Mouse (Mus musculus): ENCODE data around the gene B9d2.

The B9d2 gene

DNA sequence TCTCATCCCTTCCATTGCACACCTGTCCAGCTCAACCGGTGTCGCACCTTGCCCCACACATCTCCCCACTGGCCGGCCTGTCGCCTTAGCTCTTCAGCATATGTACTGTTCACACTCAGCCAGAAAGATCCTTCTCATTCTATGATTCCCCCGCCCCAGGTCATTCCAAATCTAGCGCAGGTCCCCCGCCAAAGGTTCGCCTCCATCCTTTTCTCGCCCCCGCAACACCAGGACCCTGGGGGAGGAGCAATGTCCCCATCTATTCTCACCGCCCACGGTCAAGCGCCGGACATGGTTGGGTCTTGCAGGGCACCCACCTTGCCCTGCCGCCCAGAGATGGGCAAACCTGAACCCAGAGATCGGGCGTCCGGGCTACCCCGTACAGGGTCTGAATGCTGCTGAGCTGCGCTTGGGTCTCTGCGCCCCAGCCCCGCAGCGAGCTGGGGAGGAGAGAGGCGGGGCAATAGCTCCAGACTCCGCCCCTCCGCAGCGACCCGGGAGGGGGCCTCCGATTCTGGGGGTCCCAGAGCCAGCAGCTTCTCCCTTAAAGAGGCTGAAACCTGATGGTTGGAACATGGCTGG is 5.8 kb upstream of the B9d2 start, which contains the start of gene Tmem91:
Tmem91 (minus strand) TSS at position 448 of the 582 bp plus-strand sequence.
- DNase-seq = peak; percentile 62 to 70

DNA sequence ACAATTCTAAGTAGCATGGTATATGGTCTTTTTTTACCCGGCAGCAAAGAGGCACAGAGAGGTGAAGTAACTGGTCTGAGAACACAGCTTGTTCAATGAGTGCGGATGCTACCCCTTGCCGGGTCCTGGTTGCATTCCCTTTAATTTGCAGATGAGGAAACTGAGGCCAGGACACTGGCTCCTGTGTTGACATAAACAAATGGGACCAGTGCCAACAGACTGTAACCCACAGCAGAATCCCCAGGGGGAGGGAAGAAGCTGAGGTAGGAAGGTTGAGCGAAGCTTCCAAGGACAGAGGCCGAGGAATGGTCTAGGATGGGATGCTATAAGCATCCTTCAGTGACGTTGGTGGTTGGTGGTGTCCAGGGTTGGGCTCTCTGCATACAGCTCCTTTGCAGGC is 5.2 kb upstream of the B9d2 start:
- DNase-seq = peak; percentile 35 to 51

DNA sequence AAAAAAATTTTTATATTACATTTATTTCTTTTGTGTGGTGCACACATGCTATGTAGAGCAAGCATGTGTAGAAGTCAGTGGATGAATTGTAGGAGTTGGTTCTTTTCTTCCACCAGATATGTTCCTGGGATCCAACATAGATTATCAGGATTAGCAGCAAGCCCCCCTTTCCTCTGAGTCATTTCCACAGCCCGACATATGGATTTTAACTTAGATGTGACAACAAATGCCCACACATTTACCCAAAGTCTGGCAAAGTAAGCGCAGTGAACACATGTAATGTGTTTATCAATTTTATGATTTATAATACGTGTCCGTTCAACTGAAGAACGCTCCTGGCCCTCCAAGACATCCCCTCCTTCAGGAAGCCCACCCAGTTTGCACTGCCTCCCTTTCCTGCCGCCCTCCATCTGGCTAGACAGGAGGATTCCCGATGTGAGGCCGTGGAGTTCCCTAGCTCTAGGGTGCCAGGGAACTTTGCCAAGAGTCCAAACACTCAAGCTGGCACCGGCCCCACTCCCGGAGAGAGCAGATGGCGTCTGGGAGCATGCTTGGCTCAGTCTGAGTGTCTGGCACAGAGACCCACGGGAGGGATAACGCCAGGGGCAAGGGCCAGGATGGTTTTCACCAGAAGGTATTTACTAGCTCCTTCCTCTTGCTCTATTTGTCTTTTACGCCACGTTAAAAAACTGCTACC is 4.3 kb upstream of the B9d2 start:
- peak; percentile 100 for DNase-seq

DNA sequence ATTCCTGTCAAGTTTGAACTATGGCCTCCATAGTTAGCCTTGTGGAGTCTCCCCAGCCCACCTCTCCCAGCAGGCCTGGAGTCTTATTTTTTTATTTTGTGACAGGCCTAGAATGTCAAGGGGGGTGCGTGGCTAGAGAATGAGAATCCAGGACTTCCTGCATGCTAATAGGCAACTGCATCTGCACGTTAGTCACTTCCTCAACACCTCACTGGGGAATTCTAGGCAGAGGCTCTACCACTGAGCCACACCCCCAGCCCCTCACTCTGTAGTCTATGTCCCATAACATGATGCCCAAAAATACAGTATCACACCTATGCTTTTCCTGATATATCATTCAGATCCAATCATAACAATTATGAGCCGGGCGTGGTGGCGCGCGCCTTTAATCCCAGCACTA is 3.6 kb upstream of the B9d2 start:
- DNase-seq = no peak

DNA sequence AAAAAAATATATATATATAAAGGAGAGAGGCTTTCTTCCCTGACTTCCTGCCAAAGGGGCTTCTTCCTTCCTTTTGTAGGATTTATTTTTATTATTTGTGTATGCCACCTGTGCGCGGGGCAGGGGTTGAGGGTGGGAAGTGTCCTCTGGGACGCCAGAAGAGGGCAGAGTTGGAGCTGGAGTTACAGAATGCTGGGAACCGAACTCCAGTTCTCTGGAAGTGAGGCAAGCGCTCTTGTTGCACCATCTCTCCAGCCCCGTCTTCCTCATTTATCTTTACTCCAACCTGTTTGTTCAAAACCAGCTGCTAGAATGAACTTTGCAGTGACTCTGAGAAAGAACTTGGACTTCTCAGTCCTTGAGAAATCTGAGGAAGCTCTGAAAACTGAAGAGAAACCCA is 609 bp upstream of the B9d2 start:
- peak in 1 of 2 experiments; percentile 45 for DNase-seq

DNA sequence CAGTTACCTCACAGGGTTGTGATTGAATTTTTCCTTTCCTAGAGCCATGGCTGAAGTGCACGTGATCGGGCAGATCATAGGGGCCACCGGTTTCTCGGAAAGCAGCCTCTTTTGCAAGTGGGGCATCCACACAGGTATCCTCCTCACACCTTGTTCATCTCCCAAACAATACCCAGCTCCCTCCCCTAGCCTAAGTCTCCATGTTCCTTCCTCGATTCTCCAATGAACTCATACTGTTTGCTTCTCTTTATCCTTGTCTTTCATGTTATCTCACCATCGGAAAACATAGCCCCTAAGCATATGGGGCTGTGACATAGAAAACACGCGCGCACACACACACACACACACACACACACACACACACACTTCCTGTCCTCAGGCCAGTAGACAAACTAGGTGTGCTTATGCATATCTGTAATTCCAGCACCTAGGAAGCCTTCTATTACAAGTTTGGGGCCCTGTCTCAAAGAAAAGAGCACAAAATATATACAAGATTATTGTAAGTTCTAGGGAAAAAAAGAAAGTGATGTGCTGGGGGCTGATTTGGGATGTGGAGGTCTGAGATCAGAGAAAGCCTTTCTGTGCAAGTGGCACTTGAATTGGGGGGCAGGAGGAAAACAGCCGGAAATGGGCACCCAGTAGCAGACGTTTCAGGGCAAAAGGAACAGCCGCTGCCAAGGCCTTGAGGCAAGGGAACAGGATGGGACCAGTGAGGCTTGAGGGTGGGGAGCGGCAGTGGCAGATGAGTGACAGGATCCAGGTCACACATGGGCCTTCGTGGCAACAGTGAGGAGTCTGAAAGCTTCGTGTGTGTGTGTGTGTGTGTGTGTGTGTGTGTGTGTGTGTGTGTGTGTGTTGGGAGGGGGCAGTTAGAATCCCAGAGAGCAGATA is 1.0 kb downstream of the B9d2 start:
- DNase-seq = peak; percentile 54 to 55

DNA sequence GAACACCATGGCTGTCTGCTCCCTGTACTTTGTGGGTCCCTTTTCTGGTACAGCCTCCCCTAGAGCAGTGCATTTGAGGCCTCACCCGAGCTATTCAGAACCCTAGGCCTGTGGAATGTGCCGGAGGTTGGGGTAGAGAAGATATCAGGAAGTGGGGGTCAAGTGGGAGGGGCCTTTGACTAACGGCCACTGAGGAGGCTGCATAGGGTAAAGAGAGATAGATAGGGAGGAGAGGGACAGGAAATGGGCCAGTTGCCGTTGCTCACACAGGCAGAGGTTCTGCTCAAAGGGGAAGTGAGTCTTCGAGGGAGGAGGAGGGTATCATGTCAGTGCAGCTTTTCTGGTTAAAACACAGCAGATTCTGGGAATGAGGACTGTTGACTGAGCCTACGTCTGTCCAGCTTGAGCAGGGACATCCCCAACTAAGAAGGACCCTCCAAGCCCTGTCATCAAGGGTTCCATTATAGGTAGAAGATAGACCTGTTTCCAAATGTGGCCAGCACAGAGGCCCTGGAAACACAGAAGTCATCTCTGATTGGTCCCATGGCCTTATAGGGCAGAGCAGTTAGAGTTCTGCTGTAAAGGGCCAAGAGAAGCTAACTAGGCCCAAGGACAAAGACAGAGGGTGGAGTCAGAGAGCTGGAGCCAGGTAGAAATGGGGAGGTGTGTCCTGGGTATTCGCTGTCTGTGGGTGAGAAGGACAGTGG is 3.0 kb downstream of the B9d2 start:
- DNase-seq = no peak

DNA sequence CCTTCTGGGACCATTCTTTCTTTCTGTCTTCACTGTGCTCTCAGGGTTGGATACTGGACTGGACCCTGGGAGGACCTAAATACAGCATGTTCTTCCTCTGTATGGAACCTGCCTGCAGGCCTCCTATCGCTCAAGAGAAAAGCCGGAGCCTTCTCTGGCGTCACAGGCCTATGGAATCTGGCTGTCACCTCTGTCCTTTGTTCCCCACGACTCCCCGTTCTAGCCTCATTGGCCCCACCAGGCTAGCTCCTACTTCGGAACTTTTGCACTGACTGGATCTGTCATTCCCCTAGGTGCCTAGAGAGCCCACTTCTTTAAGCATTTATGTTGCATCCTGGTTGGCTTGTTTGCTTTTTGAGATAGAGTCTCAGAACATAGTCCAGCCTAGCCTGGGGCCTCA is 4.1 kb downstream of the B9d2 start:
- DNase-seq = no peak

DNA sequence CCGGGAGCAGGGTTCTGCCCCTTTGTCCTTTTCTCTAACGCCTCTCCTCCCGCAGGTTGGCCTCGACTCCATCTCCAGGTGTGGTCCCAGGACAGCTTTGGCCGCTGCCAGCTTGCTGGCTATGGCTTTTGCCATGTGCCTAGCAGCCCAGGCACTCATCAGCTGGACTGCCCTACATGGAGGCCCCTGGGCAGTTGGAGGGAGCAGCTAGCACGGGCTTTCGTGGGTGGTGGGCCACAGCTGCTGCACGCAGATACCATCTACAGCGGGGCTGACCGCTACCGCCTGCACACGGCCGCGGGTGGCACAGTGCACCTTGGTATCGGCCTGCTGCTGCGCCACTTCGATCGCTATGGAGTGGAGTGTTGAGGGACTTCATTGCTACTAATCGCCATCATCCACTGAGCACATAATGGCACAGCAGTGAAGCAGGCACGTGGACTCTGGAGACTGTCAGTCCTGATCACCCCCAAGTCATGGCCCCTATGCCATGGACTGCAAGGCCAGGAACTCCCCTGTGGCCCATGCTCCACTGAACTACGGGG is 5.4 kb downstream of the B9d2 start:
- no peak for DNase-seq

DNA sequence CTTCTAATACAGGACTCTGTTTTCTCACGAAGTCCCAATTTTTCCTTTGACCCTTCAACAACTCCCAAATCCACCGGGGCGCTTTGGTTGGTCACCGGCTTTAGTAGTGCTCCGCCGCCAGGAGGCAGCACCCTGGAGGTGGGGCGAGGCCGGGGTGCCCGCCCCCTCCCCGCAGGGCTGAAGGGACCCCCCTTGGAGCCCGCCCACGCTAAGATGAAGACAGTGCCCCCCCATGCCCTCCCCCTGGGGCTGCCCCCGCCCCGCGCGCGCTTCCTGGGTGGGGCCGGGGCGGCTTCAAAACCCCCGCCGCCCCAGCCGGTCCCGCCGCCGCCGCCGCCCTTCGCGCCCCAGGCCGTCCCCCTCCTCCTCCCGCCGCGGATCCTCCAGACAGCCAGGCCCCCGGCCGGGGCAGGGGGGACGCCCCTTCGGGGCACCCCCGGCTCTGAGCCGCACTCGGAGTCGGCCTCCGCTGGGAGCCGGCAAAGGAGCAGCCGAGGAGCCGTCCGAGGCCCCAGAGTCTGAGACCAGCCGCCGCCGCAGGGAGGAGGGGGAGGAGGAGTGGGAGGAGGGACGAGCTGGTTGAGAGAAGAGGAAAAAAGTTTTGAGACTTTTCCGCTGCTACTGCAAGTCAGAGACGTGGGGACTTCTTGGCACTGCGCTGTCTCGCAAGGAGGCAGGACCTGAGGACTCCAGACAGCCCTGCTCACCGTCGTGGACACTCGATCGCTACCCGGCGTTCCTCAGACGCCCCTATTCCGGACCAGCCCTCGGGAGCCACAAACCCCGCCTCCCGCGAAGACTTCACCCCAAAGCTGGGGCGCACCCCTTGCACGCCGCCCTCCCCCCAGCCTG is 6.3 kb downstream of the B9d2 start, which contains the start of gene Tgfb1:
Tgfb1 (plus strand) TSS at position 323 of the 852 bp plus-strand sequence.
- peak; percentile 61 to 69 for DNase-seq

DNA sequence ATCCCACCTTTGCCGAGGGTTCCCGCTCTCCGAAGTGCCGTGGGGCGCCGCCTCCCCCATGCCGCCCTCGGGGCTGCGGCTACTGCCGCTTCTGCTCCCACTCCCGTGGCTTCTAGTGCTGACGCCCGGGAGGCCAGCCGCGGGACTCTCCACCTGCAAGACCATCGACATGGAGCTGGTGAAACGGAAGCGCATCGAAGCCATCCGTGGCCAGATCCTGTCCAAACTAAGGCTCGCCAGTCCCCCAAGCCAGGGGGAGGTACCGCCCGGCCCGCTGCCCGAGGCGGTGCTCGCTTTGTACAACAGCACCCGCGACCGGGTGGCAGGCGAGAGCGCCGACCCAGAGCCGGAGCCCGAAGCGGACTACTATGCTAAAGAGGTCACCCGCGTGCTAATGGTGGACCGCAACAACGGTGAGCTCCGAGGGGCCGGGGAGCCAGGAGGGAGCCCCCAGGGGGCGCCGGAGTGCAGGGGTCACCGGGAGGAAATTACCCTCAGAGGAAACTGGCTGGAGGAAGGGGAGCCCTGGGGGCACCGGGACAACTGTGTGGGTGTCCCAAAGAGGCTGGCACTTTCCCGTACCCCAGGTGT is 7.3 kb downstream of the B9d2 start:
- peak; percentile 62 to 66 for DNase-seq

DNA sequence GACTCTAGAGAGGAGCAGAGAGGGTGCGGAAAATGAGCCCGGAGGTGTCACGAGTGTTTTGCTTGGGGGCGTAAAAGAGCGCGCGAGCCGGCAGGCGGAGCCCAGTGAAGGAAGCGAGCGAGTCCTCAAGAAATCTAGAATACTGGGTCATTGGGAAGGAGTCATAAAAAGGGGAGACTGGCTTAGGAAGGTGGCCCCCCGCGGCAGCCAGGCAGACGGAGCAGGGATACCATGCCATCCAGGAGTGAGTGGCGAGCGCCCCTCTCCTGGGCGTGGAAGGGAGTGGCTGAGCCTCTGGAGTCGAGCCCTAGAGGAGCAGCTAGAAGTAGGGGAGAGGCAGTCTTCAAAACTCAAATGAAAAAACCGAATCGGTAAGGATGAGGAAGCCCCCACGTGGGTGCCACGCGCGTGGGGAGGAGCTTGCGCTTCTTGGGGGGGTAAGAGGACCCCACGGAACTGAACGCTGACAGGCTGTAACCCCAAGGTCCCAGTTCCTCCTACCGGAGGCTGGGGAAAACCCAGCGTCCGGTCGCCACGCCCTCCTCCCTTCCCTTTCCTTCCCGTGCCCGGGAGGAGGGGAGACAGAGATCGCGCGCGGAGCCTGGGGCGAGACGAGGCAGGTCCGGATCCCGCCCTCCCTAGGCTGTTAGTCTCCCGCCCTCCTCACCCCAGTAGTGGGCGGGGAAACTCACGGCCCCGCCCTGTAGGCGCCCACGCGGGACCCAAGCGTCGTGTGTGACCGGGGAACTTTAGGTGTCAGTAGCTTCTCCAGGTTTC is 8.4 kb downstream of the B9d2 start:
- DNase-seq = peak; percentile 60 to 65

DNA sequence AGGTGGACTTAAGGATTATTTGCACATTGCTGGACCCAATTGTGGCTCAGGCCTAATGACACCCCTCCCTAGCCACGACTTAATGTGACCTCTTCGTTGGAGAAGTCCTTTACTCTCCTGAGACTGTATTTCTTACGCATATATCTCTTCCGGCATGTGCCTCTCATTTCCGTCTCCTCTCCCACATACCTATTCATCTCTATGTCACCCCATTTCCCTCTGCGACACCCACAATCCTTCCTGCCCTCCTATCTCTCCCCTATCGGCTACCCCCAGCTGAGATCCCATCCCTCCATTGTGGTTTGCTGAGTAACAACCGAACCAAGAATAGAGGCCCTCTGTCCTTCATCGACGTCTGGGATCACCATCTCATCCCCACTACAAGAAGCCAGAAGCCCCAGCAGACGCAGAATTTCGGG is 9.0 kb downstream of the B9d2 start:
- no peak for DNase-seq

DNA sequence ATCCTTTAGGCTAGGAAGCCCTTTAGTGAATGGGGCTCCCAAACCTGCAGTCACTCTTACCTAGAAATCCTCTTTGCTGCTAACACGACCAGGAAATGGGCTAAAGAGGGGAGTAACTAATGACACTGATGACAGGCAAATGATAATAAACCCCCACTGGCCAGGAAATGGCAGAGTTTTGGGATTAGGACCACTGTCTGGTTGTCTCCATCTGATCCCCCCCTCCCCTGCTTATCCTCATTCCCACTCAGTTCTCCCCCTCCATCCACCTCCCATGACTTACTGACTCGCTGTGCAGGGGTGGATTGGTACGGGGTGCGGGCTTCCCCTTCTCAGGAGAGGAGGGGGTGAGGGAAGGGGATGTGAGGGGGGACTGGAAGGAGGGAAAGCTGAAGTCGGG is 9.5 kb downstream of the B9d2 start:
- no peak for DNase-seq

DNA sequence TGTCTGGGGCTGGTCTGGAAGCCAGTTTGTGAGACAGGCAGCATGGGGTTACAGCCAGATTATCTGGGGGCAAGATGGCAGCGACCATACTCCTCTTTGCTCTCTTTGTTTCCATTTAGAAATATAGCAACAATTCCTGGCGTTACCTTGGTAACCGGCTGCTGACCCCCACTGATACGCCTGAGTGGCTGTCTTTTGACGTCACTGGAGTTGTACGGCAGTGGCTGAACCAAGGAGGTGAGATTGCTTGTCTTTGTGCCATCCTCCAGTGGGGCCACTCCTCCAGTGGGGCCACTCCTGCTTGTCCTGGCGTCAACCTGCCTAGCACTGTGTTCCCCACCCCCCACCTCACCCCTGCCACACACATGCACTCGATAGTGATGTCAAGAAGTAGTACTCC is 13.5 kb downstream of the B9d2 start:
- DNase-seq = no peak

DNA sequence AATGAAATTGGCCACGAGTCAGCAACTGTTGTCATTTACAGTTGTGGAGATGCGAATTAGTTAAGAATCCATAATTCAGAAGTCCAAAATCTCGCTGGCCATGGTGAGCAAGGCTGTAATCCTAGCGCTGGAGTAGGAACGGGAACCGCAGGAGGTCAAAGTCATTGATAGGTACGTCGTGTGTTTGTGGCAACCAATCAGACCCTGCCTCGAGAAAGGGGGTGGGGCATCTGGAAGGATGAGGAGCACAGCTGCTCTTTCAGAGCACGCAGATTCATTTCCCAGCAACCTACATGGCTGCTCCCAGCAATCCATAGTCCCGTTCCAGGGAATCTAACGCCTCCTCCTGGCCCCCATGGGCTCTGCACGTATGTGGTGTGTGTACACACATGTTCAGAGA is 19.3 kb downstream of the B9d2 start:
- no peak for DNase-seq

DNA sequence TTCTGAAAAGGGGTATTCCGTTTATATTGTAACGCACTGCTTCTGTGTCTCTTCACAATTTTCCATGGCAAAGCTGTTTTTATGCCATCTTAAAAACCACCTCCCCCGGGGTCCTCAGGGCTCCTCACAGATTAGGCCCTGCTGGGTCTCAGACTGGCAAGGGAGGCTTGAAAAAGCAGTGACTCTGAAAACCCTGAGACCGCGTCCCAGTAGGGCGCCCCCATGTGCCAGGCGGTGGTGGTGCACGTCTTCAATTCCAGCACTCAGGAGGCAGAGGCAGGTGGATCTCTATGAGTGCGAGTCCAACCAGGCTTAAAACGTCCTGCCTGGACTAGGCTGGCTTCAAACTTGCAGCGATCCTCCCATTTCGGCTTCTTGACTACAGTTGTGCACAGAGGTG is 20.2 kb downstream of the B9d2 start:
- DNase-seq = no peak

DNA sequence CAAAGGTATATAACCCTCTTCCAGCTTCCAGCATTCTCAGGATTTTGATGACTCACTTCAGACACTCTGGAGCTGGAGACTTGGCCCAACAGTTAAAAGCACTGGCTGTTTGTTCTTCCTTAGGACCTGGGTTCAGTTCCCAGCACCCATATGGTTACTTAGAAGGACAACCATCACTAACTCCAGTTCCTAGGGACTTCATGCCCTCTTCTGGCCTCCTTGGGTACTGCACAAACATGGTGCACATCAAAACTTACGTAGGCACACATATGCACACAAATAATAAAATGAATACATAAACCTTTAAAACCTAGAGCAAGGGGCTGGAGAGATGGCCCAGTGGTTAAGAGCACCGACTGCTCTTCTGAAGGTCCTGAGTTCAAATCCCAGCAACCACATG is 21.8 kb downstream of the B9d2 start:
- DNase-seq = no peak

DNA sequence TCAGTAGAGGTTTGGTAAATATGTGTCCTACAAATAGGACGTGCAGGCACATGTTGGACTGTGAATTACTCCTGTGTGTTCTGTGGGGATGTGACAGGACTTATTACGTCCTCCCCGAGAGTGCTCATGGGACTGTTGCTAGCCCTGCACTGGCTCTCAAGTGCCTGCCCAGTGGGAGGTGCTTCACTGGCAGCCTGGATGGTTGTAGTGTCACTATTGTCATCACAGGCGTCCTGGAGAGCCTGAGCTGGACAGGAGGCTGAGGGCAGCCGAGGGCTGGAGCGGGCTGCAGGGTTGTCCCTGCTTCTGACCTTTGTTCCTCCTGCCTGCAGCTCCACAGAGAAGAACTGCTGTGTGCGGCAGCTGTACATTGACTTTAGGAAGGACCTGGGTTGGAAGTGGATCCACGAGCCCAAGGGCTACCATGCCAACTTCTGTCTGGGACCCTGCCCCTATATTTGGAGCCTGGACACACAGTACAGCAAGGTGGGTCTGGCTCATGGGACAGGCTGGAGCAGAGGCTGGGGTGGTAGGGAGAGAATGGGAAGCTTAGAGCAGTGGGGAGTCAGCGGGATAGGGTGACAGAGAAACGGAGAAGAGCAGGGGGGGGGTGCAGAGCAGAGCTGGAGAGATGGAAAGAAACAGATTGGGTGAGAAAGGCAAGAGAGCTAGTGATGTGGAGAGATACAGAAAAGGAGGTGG is 23.4 kb downstream of the B9d2 start:
- DNase-seq = no peak
